Mouse (Mus musculus) right cerebral cortex, postnatal 36 days (tissue): ENCODE results near the gene Zfp583.
"Not testable (repeated sequence)": the region's sequence is repeated elsewhere in the genome, so short reads cannot be mapped to it uniquely, and the experiment has no call there.

Source experiments
- DNase-seq, 2 experiments: peaks; one replicate each; pipeline ENCODE4 v3.0.0; 2022; ENCODE audit warnings: low spot score in 2 of 2, mixed read lengths in 1 of 2

The Zfp583 gene

GRCm38 (mm10) chr7:6331233-6331956 lies at the start of gene Zfp583:
Gene Zfp583 (minus strand): TSS chr7:6331285.
- peak; percentile 85 to 86 for DNase-seq

- DNase-seq: peak; percentile 72 to 78
Measured at GRCm38 (mm10) chr7:6378441-6378840, 47.4 kb upstream of the Zfp583 start.

- DNase-seq: no peak
Measured at GRCm38 (mm10) chr7:6372993-6373392, 41.9 kb upstream of the Zfp583 start.

GRCm38 (mm10) chr7:6369460-6369859 lies 38.4 kb upstream of the Zfp583 start:
- DNase-seq: no peak

GRCm38 (mm10) chr7:6368146-6368545 lies 37.1 kb upstream of the Zfp583 start:
- DNase-seq: not testable (repeated sequence)

GRCm38 (mm10) chr7:6367185-6367584 lies 36.1 kb upstream of the Zfp583 start:
- DNase-seq: no peak

- DNase-seq: no peak
Measured at GRCm38 (mm10) chr7:6364761-6365160, 33.7 kb upstream of the Zfp583 start.

- peak; percentile 83 to 84 for DNase-seq
Measured at GRCm38 (mm10) chr7:6363047-6363488, 32.0 kb upstream of the Zfp583 start, which contains the start of gene Zfp78. Gene Zfp78 (plus strand): TSS chr7:6363280.

GRCm38 (mm10) chr7:6362268-6363046 lies 31.4 kb upstream of the Zfp583 start:
- peak; percentile 98 to 99 for DNase-seq

- DNase-seq: no peak
Measured at GRCm38 (mm10) chr7:6361756-6362155, 30.7 kb upstream of the Zfp583 start.

- DNase-seq: no peak
Measured at GRCm38 (mm10) chr7:6360477-6361060, 29.5 kb upstream of the Zfp583 start.

GRCm38 (mm10) chr7:6358937-6359590 lies 28.0 kb upstream of the Zfp583 start:
- DNase-seq: no peak

- DNase-seq: no peak
Measured at GRCm38 (mm10) chr7:6358121-6358520, 27.0 kb upstream of the Zfp583 start.

- DNase-seq: no peak
Measured at GRCm38 (mm10) chr7:6344124-6344523, 13.0 kb upstream of the Zfp583 start.

GRCm38 (mm10) chr7:6343501-6344071 lies 12.5 kb upstream of the Zfp583 start, which contains the start of gene Gm3854:
Gene Gm3854 (plus strand): TSS chr7:6343759.
- DNase-seq: peak; percentile 77 to 82

- DNase-seq: no peak
Measured at GRCm38 (mm10) chr7:6339865-6340264, 8.8 kb upstream of the Zfp583 start.

GRCm38 (mm10) chr7:6330458-6331232 lies 440 bp downstream of the Zfp583 start:
- DNase-seq: peak; percentile 24 to 40

GRCm38 (mm10) chr7:6300796-6301195 lies 30.3 kb downstream of the Zfp583 start:
- DNase-seq: not testable (repeated sequence)

GRCm38 (mm10) chr7:6291121-6291520 lies 40.0 kb downstream of the Zfp583 start:
- DNase-seq: not testable (repeated sequence)

GRCm38 (mm10) chr7:6286921-6287531 lies 44.1 kb downstream of the Zfp583 start:
- DNase-seq: peak in 1 of 2 experiments; percentile 21
